Mouse (Mus musculus): ENCODE measurements at regions not wholly inside any gene's neighbourhood (a gene's known extent, or its start where the extent isn't known, plus 50 kb on each side); places are given as distances from the start of the nearest gene placed in this dataset.

DNA sequence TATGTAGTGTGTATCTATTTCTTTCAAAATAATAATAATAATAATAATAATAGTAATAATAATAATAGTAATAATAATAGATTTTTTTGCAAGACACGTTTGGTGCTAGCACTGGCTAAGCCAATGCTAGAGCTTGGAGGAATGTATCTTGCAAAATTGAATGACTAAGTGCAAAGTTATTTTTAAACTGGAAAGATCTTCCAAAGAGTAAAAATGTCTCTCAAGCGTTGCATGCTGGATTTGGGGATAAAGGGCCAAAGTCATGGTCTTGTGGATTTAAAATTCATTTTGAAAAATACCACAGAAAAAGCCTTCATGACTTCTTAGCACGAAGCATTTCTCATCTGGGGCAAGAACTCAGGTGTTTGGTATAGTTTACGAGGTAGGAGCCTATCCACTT lies 365.3 kb upstream of the Fam98a start:
- no peak for TF ChIP-seq POU5F1 (IDR thresholded peaks at IDR 0.05; ENCODE audit: borderline replicate concordance, low read length)
- TF ChIP-seq NANOG (IDR thresholded peaks at IDR 0.05; ENCODE audit: borderline replicate concordance, low read length), result no peak
- no peak for TF ChIP-seq CTCF (conservative IDR thresholded peaks at IDR 0.05; ENCODE audit: low read length)
- Histone ChIP-seq H3K4me3 (replicated peaks; ENCODE audit: low read length) (no peak overlapping the region), H3K9me3 (ENCODE audit: low read length) (no peaks in the 10 kb centered on the region), H3K27me3 (ENCODE audit: insufficient read depth, low read length) (no peaks in the 10 kb centered on the region), H3K36me3 (ENCODE audit: insufficient read depth, low read length) (no peaks in the 10 kb centered on the region), H3K4me1 (replicated peaks; ENCODE audit: low read depth, low read length) (no peaks in the 10 kb centered on the region)

DNA sequence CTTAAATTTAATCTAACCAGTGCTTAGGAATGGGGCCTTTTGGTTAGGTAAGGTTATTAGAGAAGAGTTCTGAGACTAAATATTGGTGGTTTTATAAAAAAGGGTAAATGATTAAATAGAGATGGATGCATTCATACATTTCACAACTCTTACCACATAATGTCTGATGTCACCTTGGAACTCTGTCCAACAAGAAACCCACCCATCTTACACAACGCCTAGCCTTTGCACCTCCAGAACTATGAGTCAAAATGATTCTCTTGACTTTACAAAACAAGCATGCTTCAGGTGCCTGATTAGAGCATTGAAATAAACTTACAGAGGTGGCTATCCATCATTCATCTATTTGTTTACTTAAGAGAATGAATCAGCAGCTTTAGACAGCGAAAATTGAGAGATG lies 364.8 kb upstream of the Fam98a start:
- Histone ChIP-seq H3K27me3 (ENCODE audit: insufficient read depth, low read length) (no peaks in the 10 kb centered on the region), H3K36me3 (ENCODE audit: insufficient read depth, low read length) (no peaks in the 10 kb centered on the region), H3K4me3 (replicated peaks; ENCODE audit: low read length) (no peak overlapping the region), H3K9me3 (ENCODE audit: low read length) (no peaks in the 10 kb centered on the region), H3K4me1 (replicated peaks; ENCODE audit: low read depth, low read length) (no peaks in the 10 kb centered on the region)
- TF ChIP-seq POU5F1 (IDR thresholded peaks at IDR 0.05; ENCODE audit: borderline replicate concordance, low read length), result no peak
- no peak for TF ChIP-seq NANOG (IDR thresholded peaks at IDR 0.05; ENCODE audit: borderline replicate concordance, low read length)
- TF ChIP-seq CTCF (conservative IDR thresholded peaks at IDR 0.05; ENCODE audit: low read length), result no peak

- H3K27me3 ChIP-seq (ENCODE audit: insufficient read depth, low read length), result no peaks in the 10 kb centered on the region
- no peak for TF ChIP-seq POU5F1 (IDR thresholded peaks at IDR 0.05; ENCODE audit: borderline replicate concordance, low read length)
- TF ChIP-seq NANOG (IDR thresholded peaks at IDR 0.05; ENCODE audit: borderline replicate concordance, low read length), result no peak
- no peak for TF ChIP-seq CTCF (conservative IDR thresholded peaks at IDR 0.05; ENCODE audit: low read length)
- H3K36me3 ChIP-seq (ENCODE audit: insufficient read depth, low read length), result no peaks in the 10 kb centered on the region
- H3K4me1 ChIP-seq (replicated peaks; ENCODE audit: low read depth, low read length), result no peaks in the 10 kb centered on the region
- H3K9me3 ChIP-seq (ENCODE audit: low read length), result no peaks in the 10 kb centered on the region
- no peak overlapping the region for H3K4me3 ChIP-seq (replicated peaks; ENCODE audit: low read length)
Measured at GRCm38 (mm10) chr17:75915256-75915655, 363.5 kb upstream of the Fam98a start.

GRCm38 (mm10) chr17:75907085-75907484 lies 355.3 kb upstream of the Fam98a start:
- Histone ChIP-seq H3K27me3 (ENCODE audit: insufficient read depth, low read length) (no peaks in the 10 kb centered on the region), H3K9me3 (ENCODE audit: low read length) (no peaks in the 10 kb centered on the region), H3K4me3 (replicated peaks; ENCODE audit: low read length) (no peak overlapping the region), H3K36me3 (ENCODE audit: insufficient read depth, low read length) (no peaks in the 10 kb centered on the region), H3K4me1 (replicated peaks; ENCODE audit: low read depth, low read length) (no peaks in the 10 kb centered on the region)
- TF ChIP-seq NANOG (IDR thresholded peaks at IDR 0.05; ENCODE audit: borderline replicate concordance, low read length), result no peak
- no peak for TF ChIP-seq CTCF (conservative IDR thresholded peaks at IDR 0.05; ENCODE audit: low read length)
- TF ChIP-seq POU5F1 (IDR thresholded peaks at IDR 0.05; ENCODE audit: borderline replicate concordance, low read length), result no peak

- H3K9me3 ChIP-seq (ENCODE audit: low read length), result no peaks in the 10 kb centered on the region
Measured at GRCm38 (mm10) chr17:75906643-75907042, 354.9 kb upstream of the Fam98a start.

DNA sequence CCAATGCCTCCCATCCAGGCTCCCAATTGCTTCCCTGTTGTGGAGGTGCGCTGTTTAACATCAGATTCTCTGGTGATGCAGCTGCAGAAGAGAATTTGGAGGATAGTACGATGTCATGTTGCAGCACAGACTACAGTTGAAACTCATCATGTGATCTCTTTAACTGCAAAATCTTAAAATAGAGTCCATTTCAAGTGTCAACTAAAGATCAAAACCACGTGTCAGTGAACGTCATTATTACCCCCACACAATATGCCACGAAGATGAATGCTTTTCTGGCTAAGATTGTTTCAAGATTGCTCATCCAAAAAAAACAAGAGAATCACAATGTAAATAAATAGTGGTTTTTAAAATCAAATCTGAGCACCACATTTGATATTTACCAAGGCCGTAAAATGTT lies 343.7 kb upstream of the Fam98a start:
- Histone ChIP-seq H3K4me3 (replicated peaks; ENCODE audit: low read length) (no peak overlapping the region), H3K9me3 (ENCODE audit: low read length) (no peaks in the 10 kb centered on the region), H3K36me3 (ENCODE audit: insufficient read depth, low read length) (no peaks in the 10 kb centered on the region), H3K27me3 (ENCODE audit: insufficient read depth, low read length) (no peaks in the 10 kb centered on the region), H3K4me1 (replicated peaks; ENCODE audit: low read depth, low read length) (no peaks in the 10 kb centered on the region)
- TF ChIP-seq POU5F1 (IDR thresholded peaks at IDR 0.05; ENCODE audit: borderline replicate concordance, low read length) (no peak), NANOG (IDR thresholded peaks at IDR 0.05; ENCODE audit: borderline replicate concordance, low read length) (no peak), CTCF (conservative IDR thresholded peaks at IDR 0.05; ENCODE audit: low read length) (no peak)

More at GRCm38 (mm10) chr17:75906643-75907042, 354.9 kb upstream of the Fam98a start:
- Histone ChIP-seq H3K4me3 (replicated peaks; ENCODE audit: low read length) (no peak overlapping the region), H3K27me3 (ENCODE audit: insufficient read depth, low read length) (no peaks in the 10 kb centered on the region), H3K4me1 (replicated peaks; ENCODE audit: low read depth, low read length) (no peaks in the 10 kb centered on the region), H3K36me3 (ENCODE audit: insufficient read depth, low read length) (no peaks in the 10 kb centered on the region)
- TF ChIP-seq CTCF (conservative IDR thresholded peaks at IDR 0.05; ENCODE audit: low read length), result no peak
- no peak for TF ChIP-seq POU5F1 (IDR thresholded peaks at IDR 0.05; ENCODE audit: borderline replicate concordance, low read length)
- no peak for TF ChIP-seq NANOG (IDR thresholded peaks at IDR 0.05; ENCODE audit: borderline replicate concordance, low read length)

GRCm38 (mm10) chr17:75894934-75895333 lies 343.2 kb upstream of the Fam98a start:
- Histone ChIP-seq H3K9me3 (ENCODE audit: low read length) (no peaks in the 10 kb centered on the region), H3K4me1 (replicated peaks; ENCODE audit: low read depth, low read length) (no peaks in the 10 kb centered on the region), H3K36me3 (ENCODE audit: insufficient read depth, low read length) (no peaks in the 10 kb centered on the region), H3K27me3 (ENCODE audit: insufficient read depth, low read length) (no peaks in the 10 kb centered on the region), H3K4me3 (replicated peaks; ENCODE audit: low read length) (no peak overlapping the region)
- TF ChIP-seq NANOG (IDR thresholded peaks at IDR 0.05; ENCODE audit: borderline replicate concordance, low read length) (no peak), CTCF (conservative IDR thresholded peaks at IDR 0.05; ENCODE audit: low read length) (no peak), POU5F1 (IDR thresholded peaks at IDR 0.05; ENCODE audit: borderline replicate concordance, low read length) (no peak)

GRCm38 (mm10) chr17:75893559-75893958 lies 341.8 kb upstream of the Fam98a start:
- no peaks in the 10 kb centered on the region for H3K27me3 ChIP-seq (ENCODE audit: insufficient read depth, low read length)
- H3K4me1 ChIP-seq (replicated peaks; ENCODE audit: low read depth, low read length), result no peaks in the 10 kb centered on the region
- H3K9me3 ChIP-seq (ENCODE audit: low read length), result no peaks in the 10 kb centered on the region
- no peak for TF ChIP-seq NANOG (IDR thresholded peaks at IDR 0.05; ENCODE audit: borderline replicate concordance, low read length)
- TF ChIP-seq POU5F1 (IDR thresholded peaks at IDR 0.05; ENCODE audit: borderline replicate concordance, low read length), result no peak
- TF ChIP-seq CTCF (conservative IDR thresholded peaks at IDR 0.05; ENCODE audit: low read length), result no peak
- H3K36me3 ChIP-seq (ENCODE audit: insufficient read depth, low read length), result no peaks in the 10 kb centered on the region
- no peak overlapping the region for H3K4me3 ChIP-seq (replicated peaks; ENCODE audit: low read length)

DNA sequence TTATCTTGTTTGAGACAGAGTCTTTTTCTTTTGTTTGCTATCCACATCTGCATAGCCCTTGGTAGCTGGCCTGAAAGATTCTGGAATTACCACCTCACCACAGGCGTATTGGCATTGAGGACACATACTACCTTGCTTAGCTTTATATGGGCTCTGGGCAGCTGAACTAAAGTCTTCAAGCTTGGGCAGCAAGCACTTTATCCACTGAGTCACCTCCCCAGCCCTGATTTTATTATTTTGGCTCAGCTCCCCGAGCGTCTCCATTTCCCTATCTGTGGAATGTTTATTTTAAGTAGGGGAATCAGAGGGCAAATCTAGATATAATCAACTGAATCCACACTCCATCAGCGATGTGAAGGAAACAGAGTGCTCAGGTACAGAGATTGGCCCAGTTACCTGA lies 340.4 kb upstream of the Fam98a start:
- Histone ChIP-seq H3K9me3 (ENCODE audit: low read length) (no peaks in the 10 kb centered on the region), H3K4me3 (replicated peaks; ENCODE audit: low read length) (no peak overlapping the region), H3K4me1 (replicated peaks; ENCODE audit: low read depth, low read length) (no peaks in the 10 kb centered on the region), H3K27me3 (ENCODE audit: insufficient read depth, low read length) (no peaks in the 10 kb centered on the region), H3K36me3 (ENCODE audit: insufficient read depth, low read length) (no peaks in the 10 kb centered on the region)
- TF ChIP-seq POU5F1 (IDR thresholded peaks at IDR 0.05; ENCODE audit: borderline replicate concordance, low read length), result no peak
- TF ChIP-seq NANOG (IDR thresholded peaks at IDR 0.05; ENCODE audit: borderline replicate concordance, low read length), result no peak
- TF ChIP-seq CTCF (conservative IDR thresholded peaks at IDR 0.05; ENCODE audit: low read length), result no peak

Measured in E14TG2a.4 (cell line).